ENCODE assay signal across 8 mouse cellular contexts in the genomic region with DNA sequence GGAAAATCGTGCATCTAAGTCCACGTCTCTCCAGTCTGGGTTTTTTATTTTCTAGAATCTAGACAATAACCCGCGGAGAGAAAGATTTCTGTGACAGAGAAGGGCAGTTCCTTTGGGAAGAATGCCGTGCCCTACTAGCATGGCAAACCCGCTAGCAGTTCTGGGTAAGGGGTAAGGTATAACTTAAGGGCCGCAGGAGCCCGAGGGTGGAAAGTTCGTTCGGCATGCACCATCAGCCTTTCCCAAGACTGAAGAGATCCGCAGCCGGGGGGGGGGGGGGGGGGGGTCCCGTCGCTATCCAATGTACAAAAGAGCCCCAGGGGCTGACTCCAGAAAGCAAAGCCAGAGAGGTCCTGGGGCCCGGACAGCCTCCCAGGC. TPM values are rescaled to one million over a fixed set of nuclear protein-coding genes. Genes with fewer than 3 reads are reported as not detected.
A peak's percentile ranks its signal among the peaks of the same experiment; 100 is the strongest.
DNase-seq lines count a peak whose midpoint lies in the region; ATAC-seq and TF ChIP-seq lines count a peak whose summit lies in the region.

No protein-coding gene starts in this region.

- TF ChIP-seq CTCF in gastrocnemius, adult 2 months (IDR thresholded peaks at IDR 0.05): no peak
- no peak for TF ChIP-seq CTCF in thymus, adult 2 months (IDR thresholded peaks at IDR 0.05; ENCODE audit: borderline replicate concordance, control insufficient read depth, extremely low read depth, insufficient read depth, low read length, poor library complexity)

- no peak for TF ChIP-seq POLR2A in thymus, adult 2 months (IDR thresholded peaks at IDR 0.05; ENCODE audit: control insufficient read depth, extremely low read depth, insufficient read depth, low read length, poor library complexity)

- ATAC-seq in activated CD4-positive, CD25-positive, alpha-beta regulatory T cell, adult 4 months: no peak

- H3K4me3 ChIP-seq in gastrocnemius, adult 2 months: peak overlapping the region; percentile 86
- peak overlapping the region; percentile 100 for H3K4me3 ChIP-seq in thymus, adult 2 months (ENCODE audit: control insufficient read depth, insufficient read depth, low read length)
- peak overlapping the region; percentile 66 for H3K4me3 ChIP-seq in hindbrain, embryonic 10.5 days

- no peak for DNase-seq in gastrocnemius, adult 2 months
- no peak for DNase-seq in gastrocnemius, postnatal 25 days
- peak; percentile 2 for DNase-seq in thymus, adult 2 months
- no peak for DNase-seq in thymus, postnatal 36 days
- no peak for DNase-seq in hindbrain, embryonic 10.5 days (ENCODE audit: low spot score)
- DNase-seq in mesoderm, embryonic 11.5 days (ENCODE audit: low read depth, low spot score): peak; percentile 4
- no peak for DNase-seq in urinary bladder, postnatal 14 days (ENCODE audit: low spot score)

- peaks cover 9% of the 10 kb centered on the region; the same call in 1 of the 2 replicates for H3K36me3 ChIP-seq in thymus, adult 2 months (ENCODE audit: control insufficient read depth, insufficient read depth, low read length)
- peaks cover 32% of the 10 kb centered on the region for H3K36me3 ChIP-seq in hindbrain, embryonic 10.5 days

- 0 out of 2 replicates have a peak, but pooled peaks cover 2% of the 10 kb centered on the region for H3K4me1 ChIP-seq in thymus, adult 2 months (replicated peaks; ENCODE audit: control insufficient read depth, insufficient read depth, low read length)
- H3K4me1 ChIP-seq in hindbrain, embryonic 10.5 days (replicated peaks): 0 out of 2 replicates have a peak, but pooled peaks cover 6% of the 10 kb centered on the region

- no peaks in the 10 kb centered on the region for H3K9me3 ChIP-seq in hindbrain, embryonic 10.5 days

- intact Hi-C loops in gastrocnemius, adult 2 months (cut with DNase I): no loop called here

- peak overlapping the region; percentile 78 for H3K27ac ChIP-seq in gastrocnemius, adult 2 months
- no peak overlapping the region; the same call in 1 of the 2 replicates for H3K27ac ChIP-seq in thymus, adult 2 months (ENCODE audit: control insufficient read depth, insufficient read depth, low read length)
- peak overlapping the region; percentile 93 for H3K27ac ChIP-seq in hindbrain, embryonic 10.5 days

- WGBS in thymus, adult 2 months: under 1% methylated on average over 13 of the region's 15 CpGs
- 23% methylated on average over 12 of the region's 15 CpGs for WGBS in hindbrain, embryonic 10.5 days

- no peaks in the 10 kb centered on the region for H3K27me3 ChIP-seq in thymus, adult 2 months (ENCODE audit: control insufficient read depth, insufficient read depth, low read length)
- no peaks in the 10 kb centered on the region for H3K27me3 ChIP-seq in hindbrain, embryonic 10.5 days (ENCODE audit: insufficient read depth, poor library complexity, severe bottlenecking)

RNA-seq across cellular contexts. Expression of gene Zfp280c, which starts 0.6 kb away (rescaled TPM):
- total RNA-seq in gastrocnemius, adult 2 months (2021): 1 to 10 TPM; 4.9 to 5.0 TPM
- total RNA-seq in gastrocnemius, postnatal 25 days (2021): 1 to 10 TPM; 4.2 to 4.7 TPM
- 8.8 and 11.4 TPM in 2 replicates for polyA plus RNA-seq in thymus, adult 2 months (2012; rRNA removed)
- polyA plus RNA-seq in hindbrain, embryonic 10.5 days (2016; fragmentation: Nextera tagmentation; extraction: Ambion mirVana): 13.4 and 16.8 TPM in 2 replicates
- 10 to 100 TPM; 15.6 to 17.7 TPM for polyA plus RNA-seq in activated CD4-positive, CD25-positive, alpha-beta regulatory T cell, adult 4 months (2017; shearing (Covaris generic))

RNA-seq across cellular contexts. Expression of gene Slc25a14, which starts 29.5 kb away (rescaled TPM):
- total RNA-seq in gastrocnemius, adult 2 months (2021): 1 to 10 TPM; 1.5 to 1.6 TPM
- 1 to 10 TPM in 1 of 2 experiments, under 1 TPM in 1; 0.95 to 2.0 TPM for total RNA-seq in gastrocnemius, postnatal 25 days (2021)
- 3.2 and 4.8 TPM in 2 replicates for polyA plus RNA-seq in thymus, adult 2 months (2012; rRNA removed)
- polyA plus RNA-seq in hindbrain, embryonic 10.5 days (2016; fragmentation: Nextera tagmentation; extraction: Ambion mirVana): 20.7 and 27.1 TPM in 2 replicates
- polyA plus RNA-seq in activated CD4-positive, CD25-positive, alpha-beta regulatory T cell, adult 4 months (2017; shearing (Covaris generic)): 10 to 100 TPM; 11.9 to 12.6 TPM

Comparison
In these comparisons a context has a peak if more than half of its experiments do, and no peak if none do; other contexts are left out.
1. DNase-seq: peak in thymus, adult 2 months (single experiment) and mesoderm, embryonic 11.5 days (single experiment); none in gastrocnemius, adult 2 months (single experiment), gastrocnemius, postnatal 25 days (single experiment), thymus, postnatal 36 days (0 of 2), hindbrain, embryonic 10.5 days (single experiment) and urinary bladder, postnatal 14 days (single experiment).
2. Peak in every context shown above with its lines, with median percentiles within 50 percentile points of each other: H3K4me3 ChIP-seq.